Mouse (Mus musculus): ENCODE data around the gene Lrmda. TPM values are rescaled to one million over a fixed set of nuclear protein-coding genes. Genes with fewer than 3 reads are reported as not detected.

Lrmda gene
- total RNA-seq, 2 experiments from 2014 or later: 1.5 to 2.4 TPM

- peak; percentile 17 to 30 for DNase-seq
These were observed 73.6 kb downstream of the Lrmda start for GRCm38 (mm10) chr14:22093124-22093523.

DNA sequence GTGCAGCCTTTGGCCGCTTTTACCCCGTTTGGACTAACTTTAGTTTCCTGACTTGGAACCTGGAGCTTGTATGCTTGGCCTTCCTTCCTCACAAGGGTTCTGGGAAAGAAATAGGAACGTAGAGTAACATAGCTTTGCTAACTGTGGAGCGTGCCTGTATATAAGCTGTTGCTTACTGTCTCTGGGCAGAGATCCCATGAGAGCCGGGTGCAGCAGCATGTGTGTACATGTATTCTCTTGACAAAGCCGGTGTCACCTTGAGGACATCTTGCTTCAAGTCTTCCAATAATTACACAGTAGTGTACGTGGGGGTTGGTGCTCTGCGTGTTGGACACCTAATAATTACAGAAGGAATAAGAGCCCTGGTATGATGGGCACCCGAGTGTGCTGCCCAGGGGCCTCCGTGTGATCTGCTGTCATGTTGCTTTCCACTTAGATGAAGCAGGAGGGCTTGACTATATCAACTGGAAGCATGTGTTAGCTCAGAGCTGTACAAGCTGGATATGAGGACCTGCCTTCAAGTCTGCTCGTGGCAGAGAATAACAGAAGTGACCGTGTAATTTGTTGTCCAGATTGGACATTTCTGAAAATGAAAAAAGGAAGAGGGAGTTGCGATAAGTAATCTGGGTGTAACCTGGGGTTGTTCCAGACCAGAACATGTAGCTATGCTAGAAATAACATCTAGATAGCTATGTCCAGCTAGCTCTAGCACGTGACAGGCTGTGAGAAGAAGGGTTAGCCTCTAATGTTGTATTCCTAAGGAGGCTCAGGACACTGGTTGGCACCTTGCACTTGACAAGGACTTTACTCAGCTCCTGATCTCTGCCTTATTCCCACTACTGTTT, 82.7 kb downstream of the Lrmda start:
- DNase-seq: peak; percentile 21 to 66

DNA sequence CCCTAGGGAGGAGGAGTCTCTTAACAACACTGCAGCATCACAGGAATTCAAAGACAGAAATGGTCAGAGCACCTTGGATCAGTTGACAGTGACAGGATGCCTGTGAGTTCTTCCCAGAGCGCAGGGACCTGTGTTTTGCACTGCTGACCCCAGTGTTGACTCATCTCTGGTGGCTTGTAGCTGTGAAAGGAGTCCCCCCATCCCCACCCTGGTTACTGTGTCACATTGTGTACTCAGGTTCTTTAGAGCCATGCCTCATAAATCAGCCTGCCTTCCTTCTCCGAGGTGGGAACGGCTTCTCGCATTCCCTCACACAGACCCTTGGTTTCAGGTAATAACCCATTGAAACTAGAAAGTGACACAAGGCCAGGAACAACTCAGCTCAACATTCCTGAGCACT, 86.3 kb downstream of the Lrmda start:
- no peak for DNase-seq

- no peak for DNase-seq
These were observed 87.3 kb downstream of the Lrmda start for GRCm38 (mm10) chr14:22106777-22107176.

GRCm38 (mm10) chr14:22109423-22109822, 89.9 kb downstream of the Lrmda start:
- DNase-seq: no peak

DNA sequence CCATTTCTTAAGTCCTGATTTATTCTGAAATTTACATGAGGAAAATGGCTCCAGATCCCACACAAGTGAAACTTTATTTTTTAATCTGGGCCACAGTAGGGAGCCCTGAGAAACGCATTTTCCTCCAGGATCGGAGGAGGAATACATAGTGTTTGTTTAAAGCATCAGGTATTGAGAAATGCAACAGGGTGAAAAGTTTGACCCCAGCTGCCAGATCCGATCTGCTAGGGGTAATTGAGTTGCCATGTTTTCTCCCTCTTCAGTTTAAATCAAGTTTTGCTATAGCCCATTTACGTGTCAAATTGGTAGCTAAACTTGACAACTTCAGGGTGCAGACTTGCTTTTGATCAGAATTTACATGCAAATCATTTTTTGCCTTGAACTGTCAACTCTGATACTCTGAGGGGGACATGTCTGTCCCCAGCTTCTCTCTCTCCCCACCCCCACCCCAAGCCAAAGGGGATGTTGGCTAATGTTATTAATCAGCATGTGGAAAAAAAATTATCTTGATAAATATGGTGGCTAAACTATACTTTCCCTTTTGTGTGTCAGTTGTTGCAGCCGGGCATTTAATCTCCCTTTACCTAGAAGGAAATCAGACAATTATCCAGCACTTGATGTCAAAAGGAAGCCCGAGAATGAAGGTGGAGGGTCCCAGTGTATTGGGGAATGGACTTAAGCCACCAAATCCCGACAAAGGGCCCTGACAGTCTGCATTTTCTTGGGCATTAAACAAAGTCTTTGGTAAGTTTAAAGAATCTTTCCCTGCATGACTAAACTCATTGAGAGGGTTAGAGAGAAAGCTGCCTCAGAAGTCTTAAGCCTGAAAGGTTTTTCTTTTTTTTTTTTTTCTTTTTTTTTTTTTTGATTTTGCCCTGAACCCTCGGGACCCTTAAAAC, 94.2 kb downstream of the Lrmda start:
- DNase-seq: no peak

- no peak for DNase-seq
These were observed 95.3 kb downstream of the Lrmda start for GRCm38 (mm10) chr14:22114651-22115351.

DNA sequence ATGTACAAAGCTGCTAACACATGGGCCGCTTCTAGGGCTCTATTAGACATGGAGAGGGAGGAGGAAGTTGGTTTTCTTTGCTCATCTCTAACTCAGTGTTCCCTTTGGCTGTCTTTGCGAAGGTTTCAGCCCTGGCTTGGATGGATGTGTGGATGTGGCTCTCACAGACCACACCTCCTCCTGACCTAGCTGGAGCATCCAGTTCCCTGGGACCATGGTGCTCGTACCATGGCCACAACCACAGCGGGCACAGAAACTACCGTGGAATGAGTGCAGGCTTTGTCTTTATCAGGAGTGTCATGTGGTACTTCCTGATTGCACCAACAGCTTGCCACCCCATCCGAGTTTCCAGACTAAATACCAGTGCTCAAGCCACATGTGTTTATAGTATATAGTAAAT, 98.6 kb downstream of the Lrmda start:
- no peak for DNase-seq

DNA sequence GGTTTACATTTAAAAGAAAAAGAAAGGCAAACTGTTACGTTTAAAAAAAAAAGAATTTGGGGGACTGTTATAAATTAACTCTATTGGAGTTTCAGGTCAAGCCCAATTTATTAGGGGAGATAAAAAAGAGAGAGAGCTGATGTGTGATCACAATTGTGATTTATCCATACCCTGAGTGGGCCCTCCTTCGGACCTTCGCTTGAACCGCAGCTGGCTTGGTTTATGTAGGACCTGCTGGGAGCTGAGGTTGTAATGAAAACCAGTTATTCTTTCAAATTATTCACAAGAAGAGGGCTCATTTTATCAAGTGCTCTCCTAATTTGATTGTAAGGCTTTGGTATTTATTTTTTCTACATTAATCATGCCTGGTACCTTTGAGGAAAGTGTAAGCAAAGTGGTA, 99.0 kb downstream of the Lrmda start:
- no peak for DNase-seq

GRCm38 (mm10) chr14:22126276-22126675, 106.8 kb downstream of the Lrmda start:
- no peak for DNase-seq

- DNase-seq: no peak
These were observed 107.3 kb downstream of the Lrmda start for GRCm38 (mm10) chr14:22126859-22127258.

DNA sequence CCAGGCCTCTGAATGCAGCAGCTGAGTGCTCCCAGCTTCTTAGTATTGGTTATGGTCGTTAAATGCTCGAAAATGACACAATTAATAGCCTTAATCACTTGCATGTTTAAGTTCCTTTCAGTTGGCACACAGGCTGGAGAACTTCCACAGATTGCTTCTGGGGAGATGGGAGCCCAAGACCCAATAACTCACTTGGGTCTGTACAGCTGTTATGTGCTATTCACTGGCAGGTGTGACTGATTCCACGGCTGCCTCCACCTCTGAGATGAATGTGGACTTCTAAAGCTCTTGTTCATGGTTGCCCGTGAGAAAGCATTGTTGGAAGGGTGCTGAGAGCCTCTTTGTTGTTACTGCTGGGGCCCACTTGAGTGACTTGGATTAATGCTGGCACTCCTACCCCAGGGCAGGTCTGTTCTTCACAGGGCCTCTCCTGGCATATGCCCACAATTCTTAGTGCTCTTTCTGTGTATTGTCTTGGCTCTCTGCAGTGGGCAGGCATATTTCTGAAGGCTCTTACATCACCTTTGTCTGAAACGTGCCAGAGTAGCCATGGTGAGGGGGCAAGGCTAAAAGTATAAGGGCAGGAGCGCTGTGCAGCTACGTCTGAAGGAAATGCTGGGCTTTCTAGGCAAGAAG, 111.6 kb downstream of the Lrmda start:
- DNase-seq: no peak

DNA sequence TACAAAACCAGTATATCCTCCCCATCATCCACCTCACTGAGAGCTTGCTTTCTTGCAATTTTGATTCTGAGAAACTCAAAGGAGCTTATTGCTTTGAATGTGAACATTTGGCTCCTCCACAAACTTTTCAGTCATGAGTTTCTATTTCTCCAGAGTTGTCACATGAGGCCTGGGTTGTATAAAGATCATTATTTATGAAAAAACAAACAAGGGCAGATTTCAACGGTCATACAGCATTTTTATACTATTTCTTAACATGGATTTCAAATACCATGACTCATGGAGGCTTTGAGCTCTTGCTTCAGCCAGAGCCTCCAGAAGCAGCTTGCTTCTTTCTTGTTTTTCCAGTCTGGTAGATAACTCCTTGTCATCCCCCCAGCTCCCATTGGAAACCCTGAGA, 119.8 kb downstream of the Lrmda start:
- DNase-seq: no peak

- no peak for DNase-seq
These were observed 124.5 kb downstream of the Lrmda start for GRCm38 (mm10) chr14:22144014-22144413.

DNA sequence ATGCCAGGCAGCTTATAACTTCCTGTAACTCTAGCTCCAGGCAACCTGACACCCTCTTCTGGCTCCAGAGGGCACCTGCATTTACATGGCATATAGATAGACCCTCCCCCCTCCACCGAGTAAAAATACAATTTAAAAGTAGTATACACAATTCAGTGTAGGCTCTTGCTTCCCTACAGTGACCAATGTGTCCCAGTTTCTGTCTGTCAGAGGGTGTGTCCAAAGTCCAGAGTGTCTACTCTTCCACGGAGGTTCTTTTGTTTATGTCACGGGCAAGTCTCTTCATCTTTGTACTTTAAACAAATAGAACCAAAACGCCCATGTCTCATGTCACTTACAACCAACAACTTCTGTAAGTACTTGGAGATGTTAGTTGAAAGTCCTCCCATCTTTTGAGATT, 126.4 kb downstream of the Lrmda start:
- DNase-seq: no peak

DNA sequence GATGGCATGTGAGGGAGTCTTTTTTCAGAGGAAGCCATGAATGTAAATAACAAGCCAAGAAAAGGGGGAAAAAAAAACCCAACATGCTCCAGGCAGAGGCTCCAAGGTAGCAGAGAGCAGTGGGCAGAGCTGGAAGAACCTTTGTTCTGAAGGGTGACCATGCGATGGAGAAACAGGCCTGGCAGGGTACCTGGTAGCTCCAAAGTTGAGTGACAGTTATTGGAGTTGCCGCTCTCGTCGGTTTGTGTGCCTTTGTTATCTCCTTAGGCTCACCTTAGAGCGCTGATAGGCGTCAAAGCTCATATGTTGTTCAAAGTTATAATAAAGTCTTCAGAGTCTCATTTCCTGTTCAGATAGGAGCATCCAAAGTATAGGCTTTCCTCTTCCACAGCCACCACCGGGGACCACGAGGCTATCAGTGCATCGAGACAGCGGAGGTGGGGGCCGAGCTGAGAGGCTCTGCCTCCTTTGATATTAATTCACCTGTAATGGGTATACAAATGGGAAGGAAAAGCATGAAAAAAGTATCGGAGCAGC, 127.1 kb downstream of the Lrmda start:
- DNase-seq: no peak

- no peak for DNase-seq
These were observed 128.0 kb downstream of the Lrmda start for GRCm38 (mm10) chr14:22147341-22148024.

GRCm38 (mm10) chr14:22152701-22153100, 133.2 kb downstream of the Lrmda start:
- DNase-seq: no peak

DNA sequence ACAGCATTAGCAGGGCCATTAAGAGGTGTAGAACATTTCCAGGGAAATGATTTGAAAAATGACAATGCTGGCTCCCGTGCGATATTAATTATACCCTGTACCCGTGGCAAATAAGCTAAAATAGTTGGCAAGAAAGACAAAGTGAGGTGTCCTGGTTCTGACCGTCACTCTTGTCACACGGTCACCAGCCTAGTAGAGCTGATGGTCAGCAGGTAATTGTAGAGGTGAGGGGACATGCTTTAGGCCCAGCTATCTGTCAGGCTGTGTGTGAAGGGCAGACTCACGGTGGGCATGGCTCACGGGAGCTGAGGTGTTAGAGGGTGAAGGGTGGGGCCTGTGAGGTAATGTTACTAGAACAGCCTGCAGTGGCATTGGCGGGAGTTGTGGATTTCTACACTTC, 134.6 kb downstream of the Lrmda start:
- no peak for DNase-seq

- no peak for DNase-seq
These were observed 135.5 kb downstream of the Lrmda start for GRCm38 (mm10) chr14:22155034-22155433.

DNA sequence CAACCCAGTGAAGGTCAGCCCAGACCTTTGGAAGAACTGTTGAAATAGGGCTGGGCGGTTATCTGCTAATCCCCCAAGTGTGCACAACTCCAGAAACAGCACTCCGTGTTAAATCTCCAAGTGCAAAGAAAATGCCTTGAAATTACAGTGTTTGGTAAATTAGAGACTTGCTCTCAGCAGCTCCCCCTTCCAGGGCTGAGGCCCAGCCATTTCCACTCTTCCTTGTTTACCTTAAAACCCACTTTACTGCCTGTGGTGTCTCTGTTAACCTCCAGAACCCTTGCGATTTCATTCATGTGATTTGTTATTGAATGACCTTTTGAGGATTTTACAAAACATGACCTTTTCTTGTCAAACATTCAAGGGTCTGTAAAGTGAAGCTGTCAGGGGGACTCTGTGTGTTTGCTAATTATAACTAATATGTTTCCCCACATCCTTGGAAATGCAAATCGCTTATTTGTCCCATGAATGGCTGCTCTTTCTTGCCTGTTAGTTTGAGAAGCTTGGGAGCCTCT, 136.1 kb downstream of the Lrmda start:
- DNase-seq: no peak

Data from heart, adult 18-20 months (tissue).